Mouse (Mus musculus): ENCODE results near the gene Poc1b. TPM values are rescaled to one million over a fixed set of nuclear protein-coding genes. Genes with fewer than 3 reads are reported as not detected.

The Poc1b gene
- total RNA-seq, 2 experiments from 2014 or later, result 5.7 to 8.8 TPM

- no peak for DNase-seq
Observed at GRCm38 (mm10) chr10:99227968-99228864, 121.4 kb downstream of the Poc1b start.

- DNase-seq, result no peak
Observed at GRCm38 (mm10) chr10:99229031-99229684, 122.3 kb downstream of the Poc1b start.

- no peak for DNase-seq
Observed at GRCm38 (mm10) chr10:99232518-99233227, 125.8 kb downstream of the Poc1b start.

GRCm38 (mm10) chr10:99234336-99234735, 127.5 kb downstream of the Poc1b start:
- no peak for DNase-seq

GRCm38 (mm10) chr10:99235081-99235480, 128.2 kb downstream of the Poc1b start:
- no peak for DNase-seq

- no peak for DNase-seq
Observed at GRCm38 (mm10) chr10:99237205-99237832, 130.5 kb downstream of the Poc1b start.

GRCm38 (mm10) chr10:99238537-99238936, 131.7 kb downstream of the Poc1b start:
- DNase-seq, result no peak

- no peak for DNase-seq
Observed at GRCm38 (mm10) chr10:99241284-99241828, 134.5 kb downstream of the Poc1b start.

- no peak for DNase-seq
Observed at GRCm38 (mm10) chr10:99241829-99242711, 135.2 kb downstream of the Poc1b start.

- DNase-seq, result no peak
Observed at GRCm38 (mm10) chr10:99242721-99243120, 135.9 kb downstream of the Poc1b start.

GRCm38 (mm10) chr10:99243907-99244489, 137.2 kb downstream of the Poc1b start:
- DNase-seq, result no peak

GRCm38 (mm10) chr10:99244655-99245260, 137.9 kb downstream of the Poc1b start:
- DNase-seq, result no peak

GRCm38 (mm10) chr10:99246797-99247508, 140.1 kb downstream of the Poc1b start:
- DNase-seq, result no peak

Other genes with a start within 250 kb of the Poc1b start
- 10 to 100 TPM; 69.6 to 77.5 TPM for gene Atp2b1, start 192.6 kb upstream of the Poc1b start, total RNA-seq (2021)
- 1 to 10 TPM; 5.0 to 6.0 TPM for gene Galnt4, start 1.1 kb downstream of the Poc1b start, total RNA-seq (2021)
- gene Phxr2, start 19.3 kb downstream of the Poc1b start, total RNA-seq (2021), result not detected
- gene Dusp6, start 156.2 kb downstream of the Poc1b start, total RNA-seq (2021), result 10 to 100 TPM; 30.9 to 39.0 TPM

All from gastrocnemius, postnatal 10 days (tissue).